In genomic region chr8:20380590-20381238, GRCm38 (mm10) we compare ENCODE assay signal across 11 mouse cellular contexts. TPM values are rescaled to one million over a fixed set of nuclear protein-coding genes. Genes with fewer than 3 reads are reported as not detected.
DNase-seq lines count a peak whose midpoint lies in the region; ATAC-seq and TF ChIP-seq lines count a peak whose summit lies in the region.
"Not testable (repeated sequence)": the region's sequence is repeated elsewhere in the genome, so short reads cannot be mapped to it uniquely, and the experiment has no call there.
"Had no signal": no experiment of that assay in that cellular context is flagged by ENCODE, and none has a peak within 500 bp of the region (broad histone marks: within the 10 kb centered on the region; RNA-seq: fewer than 3 reads in every experiment).

No protein-coding gene starts in this region.

- H3K9me3 ChIP-seq in forebrain, embryonic 13.5 days (replicated peaks); hindbrain, postnatal 0 days (ENCODE audit: low read length); lung, embryonic 16.5 days (ENCODE audit: control insufficient read depth, low read length); neural tube, embryonic 12.5 days: not testable (repeated sequence)

- not testable (repeated sequence) for H3K79me2 ChIP-seq in heart, adult 2 months (replicated peaks; ENCODE audit: control insufficient read depth, insufficient read depth, low read length)

- H3K27me3 ChIP-seq in forebrain, embryonic 13.5 days; heart, adult 2 months (ENCODE audit: control insufficient read depth, insufficient read depth, low read length); hindbrain, postnatal 0 days (ENCODE audit: insufficient read depth, low read length); lung, embryonic 16.5 days (ENCODE audit: control insufficient read depth, insufficient read depth, low read depth, low read length); neural tube, embryonic 12.5 days (replicated peaks): not testable (repeated sequence)

- TF ChIP-seq CTCF in heart, adult 2 months (IDR thresholded peaks at IDR 0.05); hindbrain, postnatal 0 days (IDR thresholded peaks at IDR 0.05; ENCODE audit: low read depth): not testable (repeated sequence)

- H3K9ac ChIP-seq in forebrain, embryonic 13.5 days; heart, adult 2 months (ENCODE audit: low read depth, low read length); hindbrain, postnatal 0 days (replicated peaks; ENCODE audit: low read length); lung, embryonic 16.5 days (ENCODE audit: low read length); neural tube, embryonic 12.5 days: not testable (repeated sequence)

- TF ChIP-seq EP300 in heart, adult 2 months (IDR thresholded peaks at IDR 0.05; ENCODE audit: insufficient read depth, low read depth, low read length) = not testable (repeated sequence)

- intact Hi-C loops in heart, adult 2 months (cut with DNase I) = not testable (repeated sequence)

- not testable (repeated sequence) for H3K36me3 ChIP-seq in forebrain, embryonic 13.5 days (ENCODE audit: poor library complexity, severe bottlenecking); heart, adult 2 months (ENCODE audit: control insufficient read depth, insufficient read depth, low read length); hindbrain, postnatal 0 days (ENCODE audit: insufficient read depth, low read length); lung, embryonic 16.5 days (ENCODE audit: control insufficient read depth, insufficient read depth, low read length); neural tube, embryonic 12.5 days

- peak; percentile 61; the same call in 1 of the 2 replicates for ATAC-seq in forebrain, embryonic 13.5 days
- ATAC-seq in hindbrain, postnatal 0 days = peak; percentile 88
- ATAC-seq in lung, embryonic 16.5 days (ENCODE audit: low read depth) = peak; percentile 82
- ATAC-seq in neural tube, embryonic 12.5 days (ENCODE audit: low FRiP score, low read depth) = peak; percentile 65

- H3K4me1 ChIP-seq in forebrain, embryonic 13.5 days; heart, adult 2 months (ENCODE audit: control insufficient read depth, insufficient read depth, low read length); hindbrain, postnatal 0 days (ENCODE audit: insufficient read depth, low read length); lung, embryonic 16.5 days (replicated peaks; ENCODE audit: control insufficient read depth, insufficient read depth, low read length); neural tube, embryonic 12.5 days: not testable (repeated sequence)

- not testable (repeated sequence) for TF ChIP-seq POLR2A in heart, adult 2 months (IDR thresholded peaks at IDR 0.05; ENCODE audit: insufficient read depth, low read depth, low read length)

- not testable (repeated sequence) for H3K4me3 ChIP-seq in forebrain, embryonic 13.5 days; heart, adult 2 months; hindbrain, postnatal 0 days (ENCODE audit: low read length); lung, embryonic 16.5 days (ENCODE audit: low read length); neural tube, embryonic 12.5 days

- not testable (repeated sequence) for H3K27ac ChIP-seq in forebrain, embryonic 13.5 days; heart, adult 2 months; hindbrain, postnatal 0 days; lung, embryonic 16.5 days (ENCODE audit: low read length); neural tube, embryonic 12.5 days

- WGBS in forebrain, embryonic 13.5 days = 87% methylated on average over 7 of the region's 7 CpGs
- WGBS in heart, adult 2 months = 84% methylated on average over 7 of the region's 7 CpGs
- WGBS in hindbrain, postnatal 0 days = 83% methylated on average over 7 of the region's 7 CpGs
- WGBS in lung, embryonic 16.5 days = 75% methylated on average over 6 of the region's 7 CpGs
- WGBS in neural tube, embryonic 12.5 days = 89% methylated on average over 7 of the region's 7 CpGs

- H3K4me2 ChIP-seq in forebrain, embryonic 13.5 days; hindbrain, postnatal 0 days (ENCODE audit: low read depth, low read length); lung, embryonic 16.5 days (ENCODE audit: low read depth, low read length); neural tube, embryonic 12.5 days (replicated peaks): not testable (repeated sequence)

- DNase-seq in cerebellum, adult 11-12 months = peak; percentile 31
- peak; percentile 14 to 34 for DNase-seq in heart, adult 2 months
- DNase-seq in hindbrain, postnatal 0 days (ENCODE audit: low spot score) = not testable (repeated sequence)
- peak; percentile 2 to 6 for DNase-seq in left cerebral cortex, adult 18-20 months (ENCODE audit: low spot score in 2 of 2)
- DNase-seq in thymus, postnatal 10 days (ENCODE audit: low spot score in 2 of 2) = peak; percentile 4 to 11

RNA-seq across cellular contexts. Expression of gene Gm15319, which starts 17.7 kb away (rescaled TPM):
- 0.13 TPM in 1 of 2 replicates, not detected in the other for polyA plus RNA-seq in forebrain, embryonic 13.5 days (2015; fragmentation: Nextera tagmentation; extraction: Ambion mirVana)
- under 1 TPM; 0.16 to 0.32 TPM for total RNA-seq in heart, adult 2 months (2021)
- polyA plus RNA-seq in heart, adult 2 months (2012; rRNA removed) = 0.26 TPM in 1 of 2 replicates, not detected in the other
- total RNA-seq in hindbrain, postnatal 0 days (2014; rRNA removed) = 0.37 TPM in 1 of 2 replicates, not detected in the other
- polyA plus RNA-seq in hindbrain, postnatal 0 days (2015; fragmentation: Nextera tagmentation; extraction: Ambion mirVana) = 0.11 TPM in 1 of 2 replicates, not detected in the other
- 1 to 10 TPM; 1.3 to 2.6 TPM for total RNA-seq in left cerebral cortex, adult 18-20 months (2021)
- 0.13 TPM in 1 of 2 replicates, not detected in the other for polyA plus RNA-seq in lung, embryonic 16.5 days (2015; fragmentation: Nextera tagmentation; extraction: Ambion mirVana)
- polyA plus RNA-seq in neural tube, embryonic 12.5 days (2016; fragmentation: Nextera tagmentation; extraction: Ambion mirVana) = not detected in 2 replicates
- polyA plus RNA-seq: CD4-positive, CD25-positive, alpha-beta regulatory T cell, adult 4 months; erythroblast, embryonic 14.5 days; hindbrain, embryonic 10.5 days had no signal
